Mouse (Mus musculus) lung, adult 18-20 months (tissue): Measurements from ENCODE around the gene Tor2a.

ENCODE experiments used
- DNase-seq, 2 experiments: peaks; one replicate each; pipeline ENCODE4 v3.0.0; 2022; ENCODE audit warnings: mixed read lengths in 2 of 2

Gene Tor2a

GRCm38 (mm10) chr2:32730854-32731253 is 26.2 kb upstream of the Tor2a start:
- DNase-seq = no peak

- DNase-seq = no peak
These were observed 25.1 kb upstream of the Tor2a start for GRCm38 (mm10) chr2:32731911-32732310.

- no peak for DNase-seq
These were observed 24.3 kb upstream of the Tor2a start for GRCm38 (mm10) chr2:32732695-32733094.

GRCm38 (mm10) chr2:32734480-32734879 is 22.6 kb upstream of the Tor2a start:
- peak in 1 of 2 experiments; percentile 55 for DNase-seq

- peak; percentile 82 to 90 for DNase-seq
These were observed 22.1 kb upstream of the Tor2a start for GRCm38 (mm10) chr2:32734933-32735332.

GRCm38 (mm10) chr2:32736306-32736829 is 20.7 kb upstream of the Tor2a start:
- no peak for DNase-seq

GRCm38 (mm10) chr2:32737008-32737407 is 20.0 kb upstream of the Tor2a start:
- DNase-seq = no peak

GRCm38 (mm10) chr2:32739311-32739710 is 17.7 kb upstream of the Tor2a start:
- no peak for DNase-seq

GRCm38 (mm10) chr2:32740916-32741272 is 16.1 kb upstream of the Tor2a start, which contains the start of gene 6330409D20Rik:
Gene 6330409D20Rik (minus strand): TSS chr2:32741016.
- DNase-seq = no peak

- DNase-seq = peak; percentile 54 to 72
These were observed 15.5 kb upstream of the Tor2a start for GRCm38 (mm10) chr2:32741273-32742172.

- no peak for DNase-seq
These were observed 14.9 kb upstream of the Tor2a start for GRCm38 (mm10) chr2:32742173-32742531.

- DNase-seq = no peak
These were observed 12.6 kb upstream of the Tor2a start for GRCm38 (mm10) chr2:32744272-32744982.

- no peak for DNase-seq
These were observed 8.0 kb upstream of the Tor2a start for GRCm38 (mm10) chr2:32749082-32749481.

GRCm38 (mm10) chr2:32750199-32750598 is 6.8 kb upstream of the Tor2a start:
- no peak for DNase-seq

GRCm38 (mm10) chr2:32750887-32751664 is 6.0 kb upstream of the Tor2a start:
- DNase-seq = peak; percentile 83 to 87

- no peak for DNase-seq
These were observed 5.4 kb upstream of the Tor2a start for GRCm38 (mm10) chr2:32751665-32752033.

GRCm38 (mm10) chr2:32752181-32752580 is 4.9 kb upstream of the Tor2a start:
- DNase-seq = no peak

GRCm38 (mm10) chr2:32756674-32757055 is 369 bp upstream of the Tor2a start:
- DNase-seq = no peak

- no peak for DNase-seq
These were observed 1.5 kb downstream of the Tor2a start for GRCm38 (mm10) chr2:32758503-32758902.

GRCm38 (mm10) chr2:32759001-32759400 is 2.0 kb downstream of the Tor2a start:
- no peak for DNase-seq

- DNase-seq = no peak
These were observed 4.3 kb downstream of the Tor2a start for GRCm38 (mm10) chr2:32761361-32761760.

- no peak for DNase-seq
These were observed 4.8 kb downstream of the Tor2a start for GRCm38 (mm10) chr2:32761859-32762258.

GRCm38 (mm10) chr2:32763353-32763752 is 6.3 kb downstream of the Tor2a start:
- no peak for DNase-seq
